Mouse (Mus musculus): ENCODE data around the gene Mib2. TPM values are rescaled to one million over a fixed set of nuclear protein-coding genes. Genes with fewer than 3 reads are reported as not detected.
"Not testable (repeated sequence)": the region's sequence is repeated elsewhere in the genome, so short reads cannot be mapped to it uniquely, and the experiment has no call there.

Mib2 gene
- total RNA-seq, 2 experiments from 2014 or later = 24.1 to 24.7 TPM

DNA sequence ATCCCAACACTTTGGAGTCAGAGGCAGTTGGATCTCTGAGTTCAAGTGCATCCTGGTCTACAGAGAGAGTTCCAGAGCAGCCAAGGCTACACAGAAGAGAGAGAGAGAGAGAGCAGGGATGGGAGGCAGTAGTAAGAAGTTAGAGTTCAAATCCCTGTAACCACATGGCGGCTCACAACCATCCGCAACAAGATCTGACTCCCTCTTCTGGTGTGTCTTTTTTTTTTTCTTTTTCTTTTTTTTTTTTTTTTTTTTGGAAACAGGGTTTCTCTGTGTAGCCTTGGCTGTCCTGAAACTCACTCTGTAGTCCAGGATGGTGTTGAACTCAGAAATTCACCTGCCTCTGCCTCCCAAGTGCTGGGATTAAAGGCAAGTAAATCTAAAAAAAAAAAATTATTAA, 3.1 kb upstream of the Mib2 start:
- DNase-seq = no peak

DNA sequence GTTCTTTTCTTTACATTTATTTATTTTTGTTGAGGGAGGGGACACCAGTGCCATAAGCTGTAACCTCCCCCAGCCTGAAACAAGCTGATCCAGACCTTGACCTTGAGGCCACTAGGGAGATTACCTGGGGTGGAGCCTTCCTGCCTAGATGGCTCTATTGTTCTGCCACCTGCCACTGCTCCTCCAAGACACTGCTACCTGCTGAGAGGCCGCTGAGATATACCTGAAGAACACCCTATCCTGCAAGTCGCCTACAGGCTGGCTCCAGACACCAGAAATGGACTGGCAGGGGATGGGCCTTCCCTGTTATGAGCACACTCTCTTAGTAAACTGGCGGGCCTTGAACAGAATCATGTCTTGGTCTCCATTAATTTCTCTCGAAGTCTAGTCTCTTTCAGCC, 1.2 kb upstream of the Mib2 start:
- not testable (repeated sequence) for DNase-seq

DNA sequence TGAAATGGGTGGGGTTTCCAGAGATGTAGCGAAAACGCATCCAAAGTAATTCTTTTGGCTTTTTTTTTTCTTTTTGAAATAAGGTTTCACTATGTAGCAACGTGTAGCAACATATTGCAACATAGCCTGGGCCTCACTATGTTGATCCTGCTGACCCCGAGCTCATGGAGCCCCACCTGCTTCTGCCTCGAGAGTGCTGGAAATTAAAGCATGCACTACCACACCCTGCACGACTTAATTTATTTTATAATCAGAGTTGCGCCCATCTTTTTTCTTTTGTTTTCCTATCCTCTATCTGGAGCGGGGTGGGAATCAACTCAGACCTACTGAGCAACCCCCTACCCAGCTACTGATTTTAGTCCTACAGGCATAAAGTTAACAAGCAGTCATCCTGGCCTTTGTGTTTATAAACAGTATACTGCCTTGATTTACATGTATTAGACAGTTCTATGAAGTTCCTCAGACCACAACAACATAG, 639 bp upstream of the Mib2 start:
- no peak for DNase-seq

DNA sequence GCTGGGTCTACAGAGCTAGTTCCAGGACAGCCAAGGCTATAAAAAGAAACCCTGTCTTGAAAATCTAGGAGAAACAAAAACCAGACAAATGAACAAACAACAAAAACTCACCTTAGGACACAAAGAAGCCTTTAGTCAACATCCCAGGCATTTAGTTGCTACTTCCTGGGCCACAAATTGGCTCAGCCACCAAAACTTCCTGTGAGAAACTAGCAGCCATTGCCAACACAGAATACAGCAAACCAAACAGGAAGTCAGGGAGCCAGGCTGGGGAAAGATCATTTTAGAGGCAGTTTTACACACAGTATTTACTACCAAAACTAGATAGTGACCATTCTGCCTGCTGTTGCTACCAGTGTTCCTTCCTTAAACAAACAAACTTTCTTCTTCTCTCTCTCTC, 2.1 kb downstream of the Mib2 start:
- no peak for DNase-seq

DNA sequence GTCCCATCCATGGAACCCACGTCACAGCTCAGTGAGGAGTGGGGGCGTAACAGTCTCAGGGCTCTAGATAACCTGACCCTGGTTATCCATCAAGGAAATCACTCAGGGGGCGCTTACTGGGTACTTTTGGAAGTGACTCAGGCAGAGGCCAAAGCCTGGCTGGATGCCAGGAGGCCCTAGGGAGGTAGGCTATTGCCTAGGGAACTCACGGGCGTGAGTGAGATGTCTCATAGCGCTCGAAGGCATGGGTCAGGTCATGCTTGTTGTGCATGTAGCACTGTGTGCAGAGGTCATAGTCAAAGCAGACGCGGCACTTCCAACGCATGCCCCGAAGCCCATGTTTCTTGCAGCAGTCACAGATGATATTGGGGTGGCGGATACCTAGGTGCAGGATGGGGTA, 8.4 kb downstream of the Mib2 start:
- no peak for DNase-seq

DNA sequence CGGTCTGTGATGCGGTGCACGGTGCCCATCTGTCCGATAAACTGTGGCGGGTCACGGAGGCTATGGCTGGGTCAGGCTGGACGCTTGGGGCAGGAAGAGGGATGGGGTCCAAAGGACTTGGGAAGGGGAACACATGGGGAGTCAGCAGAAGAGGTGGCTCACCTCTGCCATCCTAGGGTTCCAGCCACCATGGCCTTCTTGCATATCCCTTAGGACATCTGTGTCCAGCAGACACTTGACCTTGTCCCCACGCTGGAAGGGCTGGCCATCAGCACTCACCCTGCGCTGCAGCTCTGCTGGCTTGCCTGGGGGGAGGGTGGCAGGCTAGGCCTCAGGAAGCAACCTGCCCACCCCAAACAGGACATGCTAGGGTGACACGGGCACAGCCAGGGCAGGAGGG, 10.0 kb downstream of the Mib2 start:
- DNase-seq = no peak

DNA sequence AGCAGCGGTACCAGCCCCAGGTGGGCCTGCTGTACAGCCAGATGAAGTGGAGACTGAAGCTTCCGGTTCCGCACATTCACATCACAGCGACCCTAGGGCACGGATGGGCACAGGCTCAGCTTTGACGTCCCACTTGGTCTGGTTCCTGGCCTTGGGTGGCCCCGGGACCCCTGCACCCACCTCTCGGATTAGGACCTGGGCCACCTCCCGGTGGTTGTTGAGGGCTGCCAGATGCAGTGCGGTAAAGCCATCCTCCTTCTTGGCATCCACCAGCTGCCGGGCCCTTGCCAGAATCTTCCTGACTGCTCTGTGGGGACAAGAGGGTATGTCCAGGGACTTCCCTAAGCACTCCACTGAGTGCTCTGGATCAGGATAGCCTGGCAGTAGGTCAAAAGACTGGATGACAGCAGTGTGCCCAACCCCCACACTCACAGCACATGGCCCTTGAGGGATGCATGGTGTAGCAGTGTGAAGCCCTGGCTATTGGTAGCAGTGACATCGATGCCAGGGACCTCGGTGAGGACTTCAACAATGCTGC, 12.7 kb downstream of the Mib2 start:
- DNase-seq = no peak

DNA sequence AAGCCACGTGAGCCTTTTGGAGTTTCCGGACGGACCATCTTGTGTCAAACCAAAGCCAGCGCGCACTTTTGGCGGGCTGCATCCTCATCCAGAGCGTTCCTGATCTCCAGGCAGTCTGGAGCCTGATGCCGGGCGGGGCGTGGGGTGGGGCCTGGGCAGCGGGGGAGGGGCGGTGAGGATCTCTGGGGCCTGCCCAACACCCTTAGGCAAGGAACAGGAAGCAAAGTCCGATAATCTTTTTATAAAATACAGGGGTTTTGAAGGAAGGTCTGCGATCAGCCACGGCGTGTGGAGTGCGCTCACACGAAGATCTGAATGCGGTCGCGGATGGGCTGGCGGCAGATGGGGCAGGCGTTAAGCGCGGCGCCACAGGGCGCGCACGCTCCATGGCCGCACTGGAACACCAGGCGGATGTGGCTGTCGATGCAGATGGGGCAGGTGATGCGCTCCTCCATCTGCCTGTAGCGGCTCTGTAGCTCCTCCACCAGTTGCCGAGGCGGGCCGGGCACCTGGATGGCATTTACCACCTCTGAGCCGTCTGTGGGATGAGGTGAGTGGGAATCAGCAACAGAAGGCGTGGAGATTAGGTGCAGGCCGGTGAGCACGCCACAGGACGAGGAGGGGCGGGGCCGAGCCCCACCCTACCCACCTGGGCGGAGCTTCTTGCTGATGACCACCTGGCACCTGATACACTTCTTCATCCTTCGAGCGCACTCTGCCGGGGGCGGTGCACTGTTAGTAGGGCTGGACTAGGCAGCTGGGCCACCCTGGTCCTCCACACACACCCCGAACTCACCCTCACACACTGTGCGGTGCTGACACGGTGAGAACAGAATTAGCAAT, 14.3 kb downstream of the Mib2 start:
- peak; percentile 59 to 67 for DNase-seq

DNA sequence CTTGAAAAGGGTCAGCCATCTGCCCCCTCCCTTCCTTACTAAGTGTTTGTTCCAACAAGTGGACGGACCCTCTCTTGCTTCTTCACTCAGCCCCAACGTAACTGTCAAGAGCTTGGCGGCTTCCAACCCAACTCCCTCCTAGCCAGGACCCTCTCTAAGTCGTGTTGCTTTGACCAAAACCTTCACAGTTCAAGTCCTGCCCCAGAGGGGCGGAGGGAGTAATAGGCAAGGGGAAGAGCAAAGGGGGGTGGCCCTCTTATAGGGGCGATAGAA, 14.9 kb downstream of the Mib2 start:
- no peak for DNase-seq

DNA sequence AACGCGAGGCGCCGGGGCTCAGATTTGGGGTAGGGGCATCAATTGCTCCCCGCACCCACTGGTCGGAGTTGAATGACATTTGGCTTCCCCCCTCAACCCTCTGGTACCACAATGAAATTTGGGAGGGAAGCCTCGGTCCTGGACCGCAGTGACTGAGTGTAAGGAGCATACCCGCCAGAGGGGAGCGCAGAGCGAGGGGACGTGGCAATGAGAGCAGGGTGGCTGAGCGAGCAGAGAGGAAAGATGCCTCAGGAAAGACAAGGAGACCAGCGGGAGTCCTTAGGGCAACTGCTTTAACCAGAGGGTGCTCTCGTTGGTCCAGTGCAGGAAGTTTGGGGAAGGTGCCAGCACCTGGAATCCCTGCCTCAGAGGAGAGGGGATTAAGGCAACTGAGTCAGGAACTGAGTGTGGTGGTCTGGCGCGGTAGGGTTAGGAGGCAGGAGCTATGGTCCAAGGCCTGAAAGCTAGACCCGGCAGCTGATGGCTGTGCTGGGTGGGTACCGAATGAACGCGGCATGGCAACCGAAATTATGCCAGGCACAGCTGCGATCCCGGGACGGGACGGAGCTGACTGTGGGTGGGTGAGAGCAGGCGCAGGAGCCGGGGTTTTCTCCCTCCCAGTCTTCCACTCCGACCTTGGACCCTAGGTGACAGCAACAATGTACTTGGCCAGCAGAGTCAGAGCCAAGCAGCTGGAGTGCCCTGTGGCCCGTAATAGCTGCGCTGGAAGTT, 15.4 kb downstream of the Mib2 start:
- peak; percentile 31 to 52 for DNase-seq

DNA sequence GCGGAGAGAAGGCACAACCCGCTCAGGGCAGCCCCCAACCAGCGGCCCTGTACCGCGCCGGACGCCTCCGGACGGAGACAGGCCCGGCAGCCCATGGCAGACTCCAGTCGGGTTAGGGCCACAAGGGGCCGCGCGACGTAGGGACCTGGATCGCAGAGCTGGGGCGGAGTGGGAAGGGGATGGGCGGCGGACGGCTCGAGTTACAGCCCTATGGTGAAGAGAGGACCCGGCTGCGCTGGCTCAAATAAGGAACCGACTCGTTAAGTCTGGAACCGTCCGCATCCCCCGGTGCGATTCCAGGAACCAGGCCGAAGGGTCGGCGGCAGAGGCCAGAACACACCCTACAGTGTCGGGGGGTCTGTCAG, 15.9 kb downstream of the Mib2 start, which contains the start of gene Mmp23:
TSS of gene Mmp23 (minus strand) at position 299 of the 365 bp plus-strand sequence.
- DNase-seq = peak; percentile 63 to 68

DNA sequence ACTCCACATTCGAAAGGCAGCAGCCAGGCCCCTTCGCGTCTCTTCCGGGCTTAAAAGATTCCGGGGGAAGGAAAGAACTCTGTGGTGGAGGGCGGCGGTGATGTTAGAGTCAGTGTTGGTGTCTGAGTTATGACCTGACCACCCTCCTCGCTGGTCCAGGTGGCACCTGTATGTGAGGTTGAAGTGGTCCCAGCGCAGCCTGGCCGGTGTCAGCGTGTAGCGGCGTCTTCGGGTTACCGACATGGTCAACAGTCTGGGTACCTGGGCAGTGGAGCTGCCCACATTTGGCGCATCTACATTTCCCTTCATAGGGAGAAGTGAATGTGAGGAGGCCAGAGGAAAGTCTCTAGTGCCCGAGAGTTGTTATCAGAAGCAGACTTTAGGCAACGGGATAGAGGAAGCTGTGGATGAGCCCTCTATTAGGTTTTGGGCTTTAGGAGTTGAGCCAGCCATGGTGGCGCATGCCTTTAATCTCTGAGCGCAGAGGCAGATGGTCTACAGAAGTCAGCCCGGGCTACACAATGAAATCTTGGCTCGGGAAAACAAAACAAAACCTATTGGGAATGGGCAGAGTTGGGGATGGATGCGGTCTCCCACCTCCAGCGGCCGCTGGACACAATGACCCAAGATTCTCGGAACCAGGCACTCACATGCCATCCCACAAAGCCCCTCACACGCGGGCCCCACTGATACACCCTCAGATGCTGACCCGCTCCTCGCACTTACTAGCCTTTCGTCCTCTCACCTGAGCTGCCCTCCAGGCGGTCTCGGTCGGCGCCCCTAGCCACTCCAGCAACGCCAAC, 16.5 kb downstream of the Mib2 start:
- peak in 1 of 2 experiments; percentile 29 for DNase-seq

DNA sequence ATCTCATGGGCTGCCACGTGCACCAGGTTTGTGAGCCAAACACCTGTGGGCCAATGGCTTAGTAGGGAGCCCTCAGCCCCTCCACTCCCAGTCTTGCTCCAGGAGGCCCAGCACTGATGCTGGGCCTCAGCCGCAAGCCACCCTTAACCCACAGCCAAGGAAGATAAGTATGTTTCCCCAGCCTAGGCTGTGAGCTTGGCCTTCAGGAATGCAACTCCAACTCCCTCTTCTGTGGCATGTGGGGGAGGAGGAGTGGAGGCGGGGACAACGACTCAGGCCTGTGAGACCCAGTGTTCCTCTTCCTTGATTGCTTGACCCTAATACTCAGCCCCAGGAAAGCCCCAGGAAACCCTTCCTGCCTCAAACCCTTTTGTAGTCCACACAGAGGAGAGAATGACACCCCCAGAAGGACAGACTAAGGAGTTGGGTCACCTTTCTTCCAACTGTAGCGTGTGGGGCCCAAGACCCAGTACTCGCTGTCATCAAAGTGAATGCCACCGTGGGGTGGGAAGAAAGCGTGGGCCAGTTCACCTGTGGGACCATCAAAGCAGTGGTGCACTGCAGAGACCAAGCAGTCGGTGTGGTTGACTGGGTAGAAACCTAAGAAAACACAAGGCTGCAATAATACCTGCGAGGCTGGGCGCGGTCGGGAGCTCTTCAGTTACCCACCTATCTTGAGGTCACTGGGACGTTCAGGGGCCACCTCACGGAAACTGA, 17.3 kb downstream of the Mib2 start:
- DNase-seq = peak; percentile 58 to 74

DNA sequence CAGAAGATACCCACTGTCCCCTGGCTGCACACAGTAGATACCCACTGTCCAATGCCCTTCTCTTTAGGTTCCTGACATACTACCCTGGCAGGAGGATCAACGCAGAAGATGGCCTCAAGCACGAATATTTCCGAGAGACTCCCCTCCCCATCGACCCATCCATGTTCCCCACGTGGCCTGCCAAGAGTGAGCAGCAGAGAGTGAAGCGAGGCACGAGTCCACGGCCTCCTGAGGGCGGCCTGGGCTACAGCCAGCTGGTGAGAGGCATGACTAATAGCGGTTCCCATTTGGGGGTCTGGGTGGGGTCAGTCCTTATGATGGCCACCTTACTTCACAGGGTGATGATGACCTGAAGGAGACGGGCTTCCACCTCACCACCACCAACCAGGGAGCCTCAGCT, 19.6 kb downstream of the Mib2 start:
- no peak for DNase-seq

DNA sequence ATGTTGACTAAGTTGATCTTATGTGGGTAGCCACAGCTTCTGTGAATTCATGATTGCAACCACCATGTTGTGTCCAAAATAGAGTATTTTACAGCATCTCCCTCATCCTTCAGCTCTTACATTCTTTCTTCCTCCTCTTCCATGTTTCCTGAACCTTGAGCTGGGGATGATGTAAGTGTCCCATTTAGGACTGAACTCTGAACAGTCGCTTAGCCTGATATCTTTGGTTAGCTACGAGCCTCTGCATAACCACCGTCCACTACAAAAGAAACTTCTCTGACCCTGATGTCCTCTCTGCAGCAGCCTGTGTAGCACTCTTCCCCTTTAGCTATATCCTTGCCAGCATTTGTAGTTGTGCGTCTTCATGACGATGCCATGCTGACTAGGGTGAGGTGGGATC, 23.3 kb downstream of the Mib2 start:
- no peak for DNase-seq

DNA sequence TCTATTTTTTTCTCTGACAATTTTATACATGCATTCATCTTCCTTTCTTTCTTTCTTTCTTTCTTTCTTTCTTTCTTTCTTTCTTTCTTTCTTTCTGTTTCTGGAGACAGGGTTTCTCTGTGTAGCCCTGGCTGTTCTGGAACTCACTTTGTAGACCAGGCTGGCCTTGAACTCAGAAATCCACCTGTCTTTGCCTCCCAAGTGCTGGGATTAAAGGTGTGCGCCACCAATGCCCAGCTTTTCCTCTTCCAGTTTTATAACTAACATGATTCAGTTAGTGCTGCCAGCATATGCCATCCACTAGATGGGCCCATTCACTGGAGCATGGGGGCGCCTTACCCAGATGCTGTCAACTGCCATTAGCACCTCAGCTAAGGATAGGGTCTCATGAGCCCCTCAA, 23.7 kb downstream of the Mib2 start, which contains the start of gene Gm10563:
TSS of gene Gm10563 (minus strand) at position 101 of the 400 bp plus-strand sequence.
- DNase-seq = not testable (repeated sequence)

DNA sequence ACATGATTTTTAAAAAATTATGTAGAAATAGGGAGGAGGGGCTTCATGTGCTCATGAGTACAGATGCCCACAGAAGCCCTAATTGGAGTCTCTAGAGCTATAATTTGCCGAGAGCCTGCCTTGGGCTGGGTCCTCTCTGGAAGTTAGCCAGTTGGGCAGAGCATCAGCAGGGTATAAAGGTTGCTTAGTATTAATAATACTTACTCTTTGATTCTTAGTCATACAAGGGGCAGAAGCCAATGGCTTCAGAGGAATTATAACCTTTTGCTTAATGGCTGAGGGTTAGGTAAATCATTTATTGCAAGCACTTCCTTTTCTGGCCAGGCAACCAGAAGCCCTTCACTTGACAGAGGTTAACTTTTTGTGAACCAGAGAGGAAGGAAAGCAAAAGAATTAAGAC, 25.5 kb downstream of the Mib2 start:
- DNase-seq = no peak

DNA sequence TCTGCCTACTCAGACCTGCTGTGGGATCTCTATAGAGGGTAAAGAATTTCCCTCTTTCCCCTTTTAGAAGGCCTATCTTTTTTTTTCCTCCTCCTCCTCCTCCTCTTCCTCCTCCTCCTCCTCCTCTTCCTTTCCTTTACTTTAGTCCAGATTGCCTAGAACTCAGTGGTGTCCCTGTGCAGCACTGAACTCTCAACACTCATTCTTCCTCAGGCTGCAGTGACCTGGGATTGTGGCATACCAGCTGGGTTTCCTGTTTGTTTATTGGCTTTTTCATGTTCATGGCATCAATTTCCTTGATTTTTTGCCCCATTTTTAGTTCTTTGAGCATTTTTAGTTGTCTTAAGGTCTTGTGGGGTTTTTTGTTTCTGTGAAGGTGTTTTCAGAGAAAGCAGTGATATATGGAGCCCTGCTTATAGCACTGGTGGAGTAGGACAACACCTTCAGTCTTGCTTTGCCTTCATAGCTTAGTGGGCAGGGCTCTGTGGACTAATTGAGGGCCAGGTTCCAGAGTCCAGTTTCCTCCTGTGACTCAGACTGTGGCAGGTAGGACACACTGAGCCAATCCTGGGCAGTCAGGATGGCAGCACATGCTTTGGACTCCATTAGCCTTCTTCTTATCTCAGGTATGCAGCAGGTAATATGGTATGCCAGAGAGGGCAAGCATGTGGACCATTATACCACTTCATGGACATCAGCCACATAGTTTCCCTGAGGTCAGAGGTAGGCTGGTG, 33.1 kb downstream of the Mib2 start:
- DNase-seq = no peak

DNA sequence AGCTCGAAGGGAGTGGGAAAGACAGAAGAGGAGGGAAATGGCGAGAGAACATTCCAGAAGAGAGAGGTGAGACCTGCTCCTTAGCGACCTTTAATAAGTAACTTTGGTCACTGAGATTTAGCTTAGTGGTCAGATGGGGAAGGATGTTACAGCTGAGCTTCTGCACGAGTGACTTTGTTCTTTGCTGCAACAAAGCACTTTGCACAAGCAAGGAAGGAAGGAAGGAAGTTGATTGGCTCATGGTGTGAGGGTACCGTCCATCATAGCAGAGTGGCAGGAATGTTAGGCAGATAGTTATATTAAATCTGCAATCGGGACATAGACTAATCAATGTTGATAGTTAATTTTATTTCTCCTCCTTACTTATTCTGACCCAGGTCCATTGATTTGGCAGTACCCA, 38.7 kb downstream of the Mib2 start:
- no peak for DNase-seq

DNA sequence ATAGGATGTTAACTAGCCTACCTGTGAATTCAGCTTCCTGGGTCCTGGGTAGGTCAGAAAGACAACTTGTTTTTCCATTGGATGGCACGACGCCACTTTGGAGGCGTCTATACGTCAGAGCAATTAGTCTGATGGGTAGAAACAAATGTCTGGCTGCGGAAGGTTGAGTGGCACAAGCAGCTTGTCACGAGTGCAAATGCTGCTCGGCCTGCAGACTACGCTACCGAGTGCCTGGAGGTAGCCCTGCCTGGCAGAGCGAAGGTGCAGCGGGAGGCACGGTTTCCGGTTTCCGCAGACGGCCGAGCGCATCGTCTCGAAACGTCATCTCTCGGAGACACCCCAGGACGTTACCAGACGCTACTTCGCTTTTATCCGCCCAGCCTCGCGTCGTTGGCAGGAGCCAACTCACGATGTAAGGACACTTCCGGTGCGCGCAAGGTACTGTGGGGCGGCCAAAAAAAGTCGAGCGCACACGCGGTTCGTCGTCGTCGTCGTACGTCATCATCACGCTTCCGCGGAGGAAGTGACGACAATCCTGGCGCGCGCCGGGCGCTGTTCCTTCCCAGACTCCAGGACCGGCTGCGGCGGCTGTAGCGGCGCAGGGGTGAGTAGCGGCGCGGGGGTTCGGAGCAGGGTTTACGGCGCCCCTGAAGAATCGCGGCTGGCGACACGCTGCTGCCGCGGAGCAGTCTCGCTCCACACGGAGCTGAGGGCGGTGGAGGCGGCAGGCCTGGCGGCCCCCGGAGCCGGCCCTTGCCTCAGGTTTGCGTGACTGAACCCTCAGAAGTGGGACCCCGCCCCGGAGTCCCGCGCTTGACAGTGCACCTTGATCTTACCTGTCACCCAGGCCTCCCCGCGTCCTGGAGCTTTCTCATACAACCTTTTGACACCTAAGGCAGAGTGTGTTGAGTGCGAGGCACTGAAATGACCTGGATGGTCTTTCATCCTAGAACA, 44.4 kb downstream of the Mib2 start, which contains the start of gene Cdk11b:
TSS of gene Cdk11b (plus strand) at position 517 of the 954 bp plus-strand sequence.
- peak; percentile 95 to 98 for DNase-seq
